ENCODE assay signal across 8 mouse cellular contexts in genomic region chr11:107124327-107124731, GRCm38 (mm10). TPM values are rescaled to one million over a fixed set of nuclear protein-coding genes. Genes with fewer than 3 reads are reported as not detected.
DNase-seq lines count a peak whose midpoint lies in the region; ATAC-seq and TF ChIP-seq lines count a peak whose summit lies in the region.

No protein-coding gene starts in this region.

- no peaks in the 10 kb centered on the region for H3K27me3 ChIP-seq in liver, embryonic 15.5 days
- H3K27me3 ChIP-seq in neural tube, embryonic 13.5 days: no peaks in the 10 kb centered on the region

- TF ChIP-seq CTCF in bone marrow macrophage, adult 2 months (IDR thresholded peaks at IDR 0.05; ENCODE audit: low read depth, low read length): no peak

- ATAC-seq in inflammation-experienced regulatory T-cells, adult 6 months: peak; percentile 87
- ATAC-seq in liver, embryonic 15.5 days (ENCODE audit: insufficient read depth): peak; percentile 50
- ATAC-seq in neural tube, embryonic 13.5 days (ENCODE audit: low read depth): peak; percentile 23; the same call in 1 of the 2 replicates

- H3K4me1 ChIP-seq in bone marrow macrophage, adult 2 months (ENCODE audit: control insufficient read depth, insufficient read depth, low read length): peaks cover 20% of the 10 kb centered on the region
- H3K4me1 ChIP-seq in liver, embryonic 15.5 days (replicated peaks): peaks cover 43% of the 10 kb centered on the region
- H3K4me1 ChIP-seq in neural tube, embryonic 13.5 days (replicated peaks): peaks cover 43% of the 10 kb centered on the region

- 5% methylated on average over 7 of the region's 7 CpGs for WGBS in liver, embryonic 15.5 days (ENCODE audit: insufficient replicate concordance)
- WGBS in neural tube, embryonic 13.5 days: 26% methylated on average over 7 of the region's 7 CpGs

- no peak for TF ChIP-seq POLR2A in bone marrow macrophage, adult 2 months (IDR thresholded peaks at IDR 0.05; ENCODE audit: borderline replicate concordance, low read depth, low read length)

- peak overlapping the region; percentile 35 for H3K4me2 ChIP-seq in liver, embryonic 15.5 days
- 0 out of 2 replicates have a peak overlapping the region, but pooled peaks have one; percentile 18 for H3K4me2 ChIP-seq in neural tube, embryonic 13.5 days

- H3K36me3 ChIP-seq in liver, embryonic 15.5 days (replicated peaks): 0 out of 2 replicates have a peak, but pooled peaks cover 6% of the 10 kb centered on the region
- H3K36me3 ChIP-seq in neural tube, embryonic 13.5 days: no peaks in the 10 kb centered on the region

- DNase-seq in urinary bladder, adult 18-20 months (ENCODE audit: low spot score in 2 of 2): peak; percentile 50 to 75
- DNase-seq in urinary bladder, postnatal 10 days (ENCODE audit: low spot score): no peak
- DNase-seq in gastrocnemius, postnatal 25 days: peak; percentile 44
- no peak for DNase-seq in frontal cortex, postnatal 14 days (ENCODE audit: low spot score in 2 of 2)

- H3K4me3 ChIP-seq in bone marrow macrophage, adult 2 months (ENCODE audit: insufficient read depth, low read length): 0 out of 2 replicates have a peak overlapping the region, but pooled peaks have one; percentile 11
- no peak overlapping the region for H3K4me3 ChIP-seq in liver, embryonic 15.5 days (replicated peaks)
- no peak overlapping the region for H3K4me3 ChIP-seq in neural tube, embryonic 13.5 days

- no peak overlapping the region for H3K9ac ChIP-seq in liver, embryonic 15.5 days
- peak overlapping the region; percentile 47; the same call in 1 of the 2 replicates for H3K9ac ChIP-seq in neural tube, embryonic 13.5 days

- peak overlapping the region; percentile 12; the same call in 1 of the 2 replicates for H3K27ac ChIP-seq in bone marrow macrophage, adult 2 months (ENCODE audit: insufficient read depth, low read depth, low read length)
- H3K27ac ChIP-seq in liver, embryonic 15.5 days (replicated peaks): no peak overlapping the region; the same call in 1 of the 2 replicates
- 0 out of 2 replicates have a peak overlapping the region, but pooled peaks have one; percentile 4 for H3K27ac ChIP-seq in neural tube, embryonic 13.5 days (replicated peaks)

- H3K9me3 ChIP-seq in liver, embryonic 15.5 days (replicated peaks): no peaks in the 10 kb centered on the region
- H3K9me3 ChIP-seq in neural tube, embryonic 13.5 days: no peaks in the 10 kb centered on the region

RNA-seq across cellular contexts. Expression of gene Bptf, which starts 7.6 kb away (rescaled TPM):
- 38.2 and 39.4 TPM in 2 replicates for polyA plus RNA-seq in bone marrow macrophage, adult 2 months (2012; ENCODE audit: insufficient read depth, insufficient read length, missing spikeins)
- total RNA-seq in gastrocnemius, postnatal 25 days (2021): 10 to 100 TPM; 18.1 to 20.0 TPM
- polyA plus RNA-seq in inflammation-experienced regulatory T-cells, adult 6 months (2017; shearing (Covaris generic)): 10 to 100 TPM; 44.7 to 85.4 (median 83.8) TPM
- polyA plus RNA-seq in liver, embryonic 15.5 days (2015; fragmentation: Nextera tagmentation; extraction: Ambion mirVana): 7.8 and 8.4 TPM in 2 replicates
- 28.7 and 34.1 TPM in 2 replicates for polyA plus RNA-seq in neural tube, embryonic 13.5 days (2015; fragmentation: Nextera tagmentation; extraction: Ambion mirVana)

Comparison
In these comparisons a context has a peak if more than half of its experiments do, and no peak if none do; other contexts are left out.
1. DNase-seq: peak in urinary bladder, adult 18-20 months (2 of 2) and gastrocnemius, postnatal 25 days (single experiment); none in urinary bladder, postnatal 10 days (single experiment) and frontal cortex, postnatal 14 days (0 of 2).
2. ATAC-seq: peak in every context shown above with its lines; median percentile 87 in inflammation-experienced regulatory T-cells, adult 6 months; 50 in liver, embryonic 15.5 days; 23 in neural tube, embryonic 13.5 days.